Mouse (Mus musculus): Measurements from ENCODE around the gene Gm9945. TPM values are rescaled to one million over a fixed set of nuclear protein-coding genes. Genes with fewer than 3 reads are reported as not detected.
A peak's percentile ranks its signal among the peaks of the same experiment; 100 is the strongest.

Gm9945 gene
- total RNA-seq, 2 experiments from 2014 or later = not detected

DNA sequence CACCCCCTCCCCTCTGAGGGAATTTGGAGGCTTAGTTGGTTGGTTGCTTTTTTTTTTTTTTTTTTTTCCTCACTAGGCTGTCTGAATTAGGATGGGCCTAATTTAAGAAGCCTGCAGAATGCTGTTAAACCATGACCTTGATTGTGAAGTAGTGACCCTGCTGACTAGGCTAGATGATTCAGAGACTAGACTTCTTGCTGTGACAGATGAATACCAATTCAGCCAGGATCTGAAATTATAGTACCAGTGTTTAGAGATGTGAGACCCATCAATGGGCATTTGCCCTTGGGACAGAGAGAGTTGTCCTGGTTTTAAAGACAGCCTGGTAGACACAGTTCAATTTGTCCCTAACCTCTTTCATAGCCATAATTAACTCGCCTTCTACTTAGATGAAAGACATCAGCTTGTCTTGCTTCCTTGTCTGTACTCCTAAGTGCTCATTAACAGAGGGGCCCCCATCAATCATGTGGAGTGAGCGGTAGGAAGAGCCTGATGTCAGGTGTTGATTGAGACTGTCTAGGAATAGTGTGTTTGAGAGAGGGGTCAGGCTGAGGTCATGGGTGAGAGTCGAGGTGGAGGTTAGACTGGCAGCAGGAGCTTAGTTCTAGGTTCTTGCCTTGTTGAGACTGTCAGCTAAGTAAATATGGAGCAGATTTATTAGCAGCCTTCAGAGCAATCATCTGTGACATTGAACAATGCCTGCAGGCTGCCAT, 13.4 kb downstream of the Gm9945 start:
- no peak for DNase-seq

DNA sequence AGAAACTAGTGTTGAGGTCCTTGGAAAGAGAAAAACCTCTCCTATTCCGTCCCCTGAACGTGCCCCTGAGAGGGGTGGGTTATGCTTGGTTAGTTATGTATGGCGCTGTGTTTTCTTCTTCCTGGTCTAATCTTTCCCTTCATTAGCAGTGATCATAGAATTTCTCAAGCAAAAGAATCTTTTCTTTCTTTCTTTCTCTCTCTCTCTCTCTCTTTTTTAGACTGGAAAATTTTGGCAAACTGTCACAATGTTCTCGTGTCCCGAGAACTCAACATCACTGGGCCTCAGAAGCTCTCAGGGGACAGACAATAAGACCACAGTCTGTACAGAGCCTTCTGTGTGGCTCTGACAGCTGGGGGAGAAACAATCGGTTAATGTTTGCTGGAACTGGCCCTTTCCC, 15.5 kb downstream of the Gm9945 start:
- no peak for DNase-seq

DNA sequence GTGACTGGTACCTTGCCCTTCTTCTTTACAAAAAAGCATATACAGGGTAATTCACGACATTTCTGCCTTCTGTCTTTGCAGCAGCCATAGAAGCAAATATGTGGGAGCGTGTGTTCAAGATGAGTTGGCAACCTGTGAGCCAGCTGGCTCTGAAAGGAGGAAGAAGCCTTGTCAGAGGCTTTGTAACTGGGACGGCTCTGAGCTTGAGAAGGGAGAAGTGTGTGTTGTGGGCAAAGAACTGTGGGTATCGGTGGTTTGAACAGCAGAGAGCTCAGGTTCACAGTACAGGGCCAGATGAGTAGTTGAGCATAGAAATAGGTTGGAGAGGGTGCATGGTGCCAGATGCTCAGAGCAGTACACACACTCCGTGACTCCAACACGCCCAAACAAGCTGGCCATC, 17.0 kb downstream of the Gm9945 start:
- no peak for DNase-seq

DNA sequence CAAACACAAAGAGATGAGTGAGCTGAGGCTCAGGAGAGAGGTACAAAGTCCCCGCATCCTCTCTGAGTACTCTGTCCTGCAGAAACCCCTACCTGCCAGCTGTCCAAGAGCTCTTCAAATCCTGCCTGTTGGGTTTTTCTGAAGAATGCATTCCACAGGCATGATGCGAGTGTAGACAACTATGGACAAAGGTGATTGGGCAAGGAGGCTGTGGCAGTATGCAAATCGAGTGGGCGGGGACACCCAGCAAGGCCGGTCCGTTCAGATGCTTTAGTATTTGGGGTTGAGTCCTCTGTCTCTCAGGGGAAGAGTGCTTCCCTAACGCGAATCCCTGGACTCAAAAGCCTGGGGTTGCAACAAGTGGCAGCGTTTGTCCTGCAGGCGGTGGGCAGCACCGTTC, 20.6 kb downstream of the Gm9945 start:
- DNase-seq = no peak

DNA sequence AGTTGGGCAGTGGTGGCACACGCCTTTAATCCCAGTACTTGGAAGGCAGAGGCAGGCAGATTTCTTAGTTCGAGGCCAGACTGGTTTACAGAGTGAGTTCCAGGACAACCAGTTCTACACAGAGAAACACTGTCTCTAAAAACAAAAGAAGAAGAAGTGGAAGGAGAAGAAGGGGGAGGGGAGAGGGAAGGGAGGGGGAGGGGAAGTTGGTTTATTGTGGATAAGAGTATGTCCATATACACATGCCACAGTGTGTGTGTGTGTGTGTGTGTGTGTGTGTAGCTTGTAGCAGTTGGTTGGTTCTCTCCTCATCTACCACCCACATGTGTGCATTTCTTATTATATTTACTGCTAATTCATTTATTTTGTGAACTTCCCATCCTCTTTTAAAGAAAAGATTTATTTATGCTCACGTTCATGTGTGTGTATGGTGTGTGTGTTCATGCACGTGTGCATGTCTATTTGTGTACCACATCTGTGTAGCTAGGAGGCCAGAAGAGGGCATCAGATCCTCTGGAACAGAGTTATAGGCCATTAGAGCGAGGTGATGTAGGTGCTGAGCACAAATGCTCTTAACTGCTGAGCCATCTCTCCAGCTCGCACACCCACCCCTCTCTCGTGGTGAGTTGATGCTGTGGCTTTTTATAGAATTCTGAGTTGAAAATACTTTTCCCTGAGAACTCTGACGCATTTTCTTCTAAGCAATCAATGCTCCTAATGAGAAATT, 22.2 kb downstream of the Gm9945 start:
- no peak for DNase-seq

DNA sequence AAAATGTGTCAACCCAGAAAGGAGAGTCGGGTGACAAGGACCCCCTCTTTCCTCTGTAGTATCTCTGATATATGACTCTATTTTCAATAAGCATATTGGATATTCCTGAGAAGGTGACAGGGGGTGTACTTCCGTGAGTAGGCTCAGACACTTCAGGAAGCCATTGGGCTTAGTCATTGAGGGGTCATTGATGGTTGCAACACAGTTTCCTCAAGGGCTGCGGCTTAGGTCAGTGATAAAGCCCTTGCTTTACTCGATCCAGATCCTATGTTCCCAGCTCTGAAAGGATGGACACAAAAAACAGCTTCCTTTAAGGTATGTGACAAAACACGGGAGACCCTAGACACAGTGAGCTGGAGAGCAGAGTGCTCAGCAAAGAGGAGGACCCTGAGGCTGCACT, 23.8 kb downstream of the Gm9945 start:
- DNase-seq = no peak

DNA sequence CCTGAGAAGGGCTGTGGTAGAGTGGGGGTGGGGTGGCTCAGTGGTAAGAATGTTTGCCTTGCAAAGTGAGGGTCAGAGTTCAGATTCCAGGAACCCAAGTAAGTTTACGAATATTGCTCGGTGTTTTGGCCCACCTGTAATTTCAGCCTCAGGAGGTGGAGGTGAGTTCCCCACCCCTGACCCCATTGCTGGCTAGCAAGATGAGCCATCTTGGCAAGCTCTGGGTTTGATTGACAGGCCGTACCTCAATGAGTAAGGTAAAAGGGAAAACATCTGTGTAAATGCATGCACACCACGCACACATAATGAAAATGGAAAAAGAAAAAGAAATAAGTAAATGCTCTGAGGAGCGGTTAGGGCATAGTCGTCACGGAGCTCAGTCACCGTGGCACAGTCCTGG, 24.4 kb downstream of the Gm9945 start:
- no peak for DNase-seq

DNA sequence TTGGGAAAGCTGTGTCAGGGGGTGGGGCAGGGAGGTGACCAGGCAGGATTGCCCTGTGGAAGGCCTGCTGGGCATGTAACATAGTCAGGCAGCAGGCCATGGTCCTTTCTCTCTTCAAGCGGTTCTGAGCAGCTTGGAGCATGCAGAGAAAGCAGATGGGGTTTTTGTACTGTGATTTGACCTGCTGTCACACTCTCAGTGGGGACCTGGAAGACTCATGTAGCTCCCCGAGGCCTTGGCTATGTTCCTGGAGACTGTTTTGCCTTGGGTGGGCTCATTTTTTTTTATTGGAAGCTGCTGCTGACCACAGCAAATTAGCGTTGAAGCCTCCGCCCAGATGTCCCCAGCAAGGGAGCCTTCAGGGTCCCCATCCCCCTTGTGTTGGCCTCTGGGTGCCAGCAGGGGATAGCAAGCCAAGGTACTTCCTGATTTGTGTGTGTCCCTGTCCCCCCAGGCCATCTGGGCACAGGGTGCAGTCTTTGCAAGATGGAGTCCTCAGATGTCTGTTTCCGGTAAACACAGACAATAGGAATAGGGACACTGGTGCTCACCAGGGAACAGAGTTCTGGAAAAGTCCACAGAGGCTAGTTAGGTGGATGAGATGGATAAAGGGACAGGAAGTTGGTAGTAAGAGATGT, 25.2 kb downstream of the Gm9945 start:
- DNase-seq = no peak

DNA sequence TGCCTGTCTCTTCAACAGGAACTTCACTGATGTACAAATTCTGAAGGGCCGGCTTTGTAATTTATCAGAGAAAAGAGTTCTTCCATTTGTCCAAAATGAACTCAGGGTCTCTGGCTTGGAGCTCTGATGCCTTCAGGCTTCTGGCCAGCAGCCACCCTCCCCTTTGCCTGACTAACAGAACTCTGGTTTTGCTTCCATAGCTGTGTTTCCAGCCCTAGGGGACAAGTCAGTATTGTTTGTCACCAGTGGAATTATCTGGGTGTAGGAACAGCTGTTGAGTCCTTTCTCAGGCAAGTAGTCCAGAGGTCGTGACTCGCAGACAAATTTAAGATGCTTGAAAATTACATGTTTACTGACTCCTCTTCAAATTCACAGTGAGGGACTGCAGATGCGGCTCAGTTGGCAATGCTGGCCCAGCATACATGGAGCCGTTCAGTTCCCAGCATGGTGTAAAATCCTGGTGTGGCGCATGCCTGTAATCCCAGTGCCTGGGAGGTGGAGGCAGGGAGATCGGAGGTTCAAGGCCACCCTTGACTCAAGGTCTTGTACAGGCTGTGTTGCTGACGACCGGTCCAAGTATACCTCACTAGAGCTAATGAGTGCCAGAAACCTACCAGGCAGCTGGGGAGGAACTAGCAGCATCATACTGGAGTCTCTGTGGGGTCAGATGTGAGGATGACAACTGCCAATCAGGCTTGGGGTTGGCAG, 27.3 kb downstream of the Gm9945 start:
- DNase-seq = peak; percentile 42

DNA sequence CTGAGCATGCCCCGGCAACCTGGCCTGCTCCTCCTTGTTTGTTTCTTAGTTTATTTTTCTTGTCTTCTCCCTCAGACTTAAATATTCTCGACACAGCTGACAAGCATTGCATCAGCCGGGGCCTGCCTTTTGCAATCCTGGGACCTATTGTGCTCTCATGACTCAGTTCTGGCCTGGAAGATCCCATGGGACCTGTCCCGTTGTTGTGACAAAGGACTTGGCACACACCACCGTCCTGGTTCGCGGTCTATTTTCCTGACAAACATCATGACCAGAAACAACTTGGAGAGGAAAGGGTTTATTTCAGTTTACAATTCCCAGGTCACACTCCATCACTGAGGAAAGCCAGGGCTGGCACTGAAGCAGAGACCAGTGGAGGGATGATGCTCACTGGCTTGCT, 28.2 kb downstream of the Gm9945 start:
- peak; percentile 72 for DNase-seq

DNA sequence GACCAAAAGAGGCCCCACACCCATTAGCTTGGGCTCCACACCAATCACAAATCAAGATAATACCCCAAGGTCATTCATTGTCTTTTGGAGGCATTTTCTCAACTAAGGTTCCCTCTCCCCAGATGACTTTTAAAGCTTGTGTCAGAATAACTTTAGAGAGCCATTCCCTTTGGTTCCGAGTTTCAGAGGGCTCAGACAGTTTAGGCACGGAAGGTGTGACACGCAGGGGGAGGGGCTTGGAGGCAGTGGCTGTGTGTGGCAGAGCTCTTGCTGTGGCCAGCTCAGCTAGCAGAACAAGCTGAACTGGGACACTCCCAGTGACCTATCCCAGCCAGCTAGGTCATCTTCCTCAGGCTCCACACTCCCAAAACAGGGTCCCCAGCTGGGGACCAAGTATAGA, 28.6 kb downstream of the Gm9945 start:
- no peak for DNase-seq

DNA sequence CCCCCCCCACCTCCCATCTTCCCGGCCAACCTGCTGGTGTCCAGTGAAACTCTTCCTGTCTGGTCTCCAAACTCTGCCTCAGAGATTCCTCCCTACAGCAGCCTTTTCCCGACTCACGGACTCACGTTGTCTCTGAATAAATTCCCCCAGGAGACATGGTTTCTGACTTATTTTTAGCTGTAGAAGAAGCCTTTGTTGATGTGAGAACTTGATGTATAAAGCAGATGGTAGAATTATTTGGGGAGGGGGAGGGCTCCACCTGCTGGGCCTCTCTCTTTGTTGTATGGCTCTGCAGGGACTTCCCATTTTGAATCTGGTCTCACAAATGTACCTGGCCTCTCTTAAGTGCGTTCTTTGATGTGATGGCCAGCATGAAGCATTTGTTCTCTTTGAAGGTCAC, 30.4 kb downstream of the Gm9945 start:
- no peak for DNase-seq

DNA sequence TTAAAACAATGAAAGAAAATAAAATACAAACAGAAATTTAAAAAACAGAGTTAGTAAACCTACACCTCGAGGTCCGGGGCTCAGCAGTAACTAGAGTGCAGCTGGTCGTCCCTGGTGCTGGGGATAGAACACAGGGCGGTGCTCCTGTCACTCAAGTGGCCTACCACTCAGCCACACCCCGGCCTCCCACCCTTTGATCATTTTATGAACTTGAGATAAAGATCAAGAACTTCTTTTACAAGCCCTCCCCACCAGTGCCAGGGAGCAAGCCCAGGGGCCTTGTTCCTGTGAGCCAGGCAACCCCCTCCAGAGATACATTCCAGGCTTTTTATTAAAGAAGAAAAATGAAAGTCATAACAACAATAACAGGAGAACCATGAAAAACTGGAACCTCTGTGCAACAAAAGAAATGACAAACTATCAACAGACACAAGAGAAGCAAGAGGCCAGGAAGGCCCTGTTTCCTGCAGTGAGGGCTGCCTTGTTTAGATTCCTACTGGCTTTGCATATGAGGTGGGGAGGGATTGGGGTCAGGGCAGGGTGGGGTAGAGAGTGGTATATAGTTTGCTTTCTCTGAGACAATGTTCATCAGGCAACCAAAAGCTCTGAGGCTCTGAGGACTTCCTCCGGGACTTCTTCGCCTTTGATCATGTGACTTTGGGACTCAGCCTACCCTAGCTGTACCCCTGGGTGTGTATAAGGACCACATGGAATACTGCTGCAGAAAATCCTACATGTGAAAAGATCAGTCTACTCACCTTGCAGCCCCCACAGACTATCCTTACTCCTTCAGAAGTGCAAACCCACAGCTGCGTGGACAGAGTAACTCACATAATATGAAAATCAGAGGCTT, 37.0 kb downstream of the Gm9945 start:
- no peak for DNase-seq

DNA sequence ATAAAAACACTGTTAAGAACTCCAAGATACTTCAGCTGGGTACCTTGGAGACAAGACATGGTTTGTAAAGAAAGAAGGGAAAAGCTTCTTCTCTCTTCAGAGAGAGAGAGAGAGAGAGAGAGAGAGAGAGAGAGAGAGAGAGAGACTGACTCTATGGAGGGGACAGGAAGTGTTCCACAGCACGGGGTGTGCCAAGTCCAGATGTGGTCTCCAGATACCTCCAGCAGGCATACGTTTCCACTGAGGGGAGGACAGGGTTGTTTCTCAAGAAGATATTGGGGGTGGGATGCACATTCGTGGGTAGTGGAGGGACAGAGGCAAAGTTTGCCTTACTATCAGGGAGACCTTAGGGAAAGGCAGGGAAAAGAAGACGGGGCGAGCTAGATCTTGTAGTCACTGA, 38.8 kb downstream of the Gm9945 start:
- no peak for DNase-seq

DNA sequence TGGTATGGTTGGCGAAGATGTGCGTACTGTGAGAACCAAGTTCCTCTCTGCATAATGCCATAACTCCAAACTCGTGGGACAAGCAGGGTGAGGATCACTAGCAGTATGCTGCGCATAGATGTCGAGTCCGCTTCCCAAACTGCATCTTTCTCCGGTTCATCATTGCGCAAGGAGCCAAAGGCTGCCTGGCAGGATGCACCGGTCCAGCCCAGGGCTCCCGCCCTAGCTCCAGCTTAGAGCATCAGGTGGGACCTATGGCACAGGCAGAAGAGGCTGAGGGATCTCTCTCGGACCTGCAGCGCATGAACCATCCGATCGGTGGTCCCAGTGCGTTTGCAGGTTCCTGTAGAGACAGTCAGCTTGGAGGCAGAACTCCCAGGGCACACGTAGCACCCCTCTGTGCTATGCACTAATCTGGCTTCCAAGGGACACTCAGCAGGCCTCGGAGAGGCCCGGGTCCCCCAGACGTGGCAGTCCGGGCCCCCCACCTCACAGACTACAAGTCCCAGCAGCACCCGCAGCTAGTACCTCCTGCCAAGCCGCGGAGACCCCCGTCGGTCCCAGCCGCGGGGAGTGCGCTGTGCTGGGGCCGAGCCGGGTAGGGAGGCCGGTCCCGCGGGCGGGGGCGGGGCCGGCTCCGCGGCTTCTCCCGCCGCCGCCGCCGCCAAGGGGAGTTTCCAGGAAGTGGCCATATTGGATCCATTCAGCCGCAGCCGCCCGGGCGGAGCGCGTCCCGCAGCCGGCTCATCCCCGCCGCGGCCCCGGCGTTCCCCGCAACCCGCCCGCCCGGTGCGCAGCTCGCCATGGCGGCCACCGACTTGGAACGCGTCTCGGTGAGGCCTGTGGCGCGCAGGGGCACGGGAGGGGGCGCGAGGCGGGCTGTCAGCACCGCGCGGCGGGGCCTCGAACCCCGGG, 39.5 kb downstream of the Gm9945 start, which contains the start of gene Sept8:
Gene Sept8, plus strand, starts transcription at position 51 of the 915 bp plus-strand sequence.
- peak; percentile 69 for DNase-seq

DNA sequence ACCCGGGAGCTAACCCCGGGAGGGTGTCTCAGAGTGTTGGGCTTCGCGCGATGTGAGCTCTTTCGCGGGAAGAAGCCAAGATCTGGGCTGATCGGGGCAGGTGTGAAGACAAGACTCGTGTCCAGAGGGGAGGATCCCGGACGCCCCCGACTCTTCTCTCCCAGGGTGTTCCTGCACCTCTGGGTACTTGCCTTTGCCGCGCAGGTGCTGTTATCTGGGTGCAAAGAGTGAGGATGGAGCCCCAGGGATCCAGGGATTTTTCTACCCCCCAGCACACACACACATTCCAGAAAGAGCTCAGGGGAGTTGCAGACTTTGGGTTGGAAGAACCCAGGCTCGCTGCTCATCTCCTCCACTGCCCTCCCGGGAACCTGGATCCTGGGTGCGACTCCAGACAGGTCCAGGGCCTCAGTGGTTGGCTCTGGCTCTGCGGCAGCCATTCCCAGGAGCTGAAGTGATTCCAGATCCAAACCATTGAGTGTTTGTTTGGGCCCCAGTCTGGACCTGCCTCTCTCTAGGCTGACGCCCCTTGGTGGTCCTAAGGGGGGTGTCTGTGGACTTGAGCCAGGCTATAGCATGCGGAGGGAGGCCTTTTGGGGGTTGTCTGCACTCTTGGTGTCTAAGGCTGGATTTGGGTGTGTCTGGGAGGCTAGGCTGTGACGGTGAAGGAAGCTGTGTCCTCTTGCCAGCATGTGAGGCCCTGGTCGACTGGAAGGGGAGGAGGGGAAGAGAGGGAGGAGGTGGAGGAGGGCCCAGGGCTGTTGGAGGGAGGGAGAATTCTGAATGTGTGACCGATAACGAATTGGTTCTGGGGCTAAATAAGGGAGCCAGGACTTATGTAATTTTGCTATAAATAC, 40.4 kb downstream of the Gm9945 start:
- DNase-seq = peak; percentile 72

DNA sequence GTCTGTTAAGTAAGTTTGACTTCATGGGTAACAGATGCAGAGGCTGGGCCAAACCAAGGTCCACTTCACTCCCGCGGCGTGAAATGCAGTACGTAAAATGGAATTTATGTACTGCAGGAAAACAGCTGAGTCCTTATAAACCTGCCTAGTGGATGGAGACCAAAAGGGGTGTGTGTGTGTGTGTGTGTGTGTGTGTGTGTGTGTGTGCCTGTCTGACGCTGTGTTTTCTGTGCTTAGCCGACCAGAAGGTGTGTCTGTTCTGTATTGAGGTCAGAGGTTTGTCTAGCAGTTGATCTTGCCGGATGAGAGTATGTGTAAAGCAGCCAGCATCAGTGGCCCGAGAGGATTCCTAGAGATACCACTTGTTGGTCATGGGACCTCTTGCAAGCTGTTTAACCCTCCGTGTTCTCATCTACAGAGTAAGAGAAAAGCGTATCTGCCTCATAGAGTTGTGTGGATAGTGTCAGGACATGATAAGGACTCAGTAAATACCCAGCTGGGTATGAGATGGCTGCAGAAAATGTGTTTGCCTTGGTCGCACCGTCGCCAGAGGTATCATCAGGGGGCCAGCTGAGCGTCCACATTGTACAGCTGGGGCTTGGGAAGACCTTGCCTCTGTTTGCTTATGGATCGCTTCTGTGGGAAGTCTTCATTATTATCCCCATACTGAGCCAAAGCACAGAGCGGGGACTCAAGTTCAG, 41.3 kb downstream of the Gm9945 start:
- no peak for DNase-seq

DNA sequence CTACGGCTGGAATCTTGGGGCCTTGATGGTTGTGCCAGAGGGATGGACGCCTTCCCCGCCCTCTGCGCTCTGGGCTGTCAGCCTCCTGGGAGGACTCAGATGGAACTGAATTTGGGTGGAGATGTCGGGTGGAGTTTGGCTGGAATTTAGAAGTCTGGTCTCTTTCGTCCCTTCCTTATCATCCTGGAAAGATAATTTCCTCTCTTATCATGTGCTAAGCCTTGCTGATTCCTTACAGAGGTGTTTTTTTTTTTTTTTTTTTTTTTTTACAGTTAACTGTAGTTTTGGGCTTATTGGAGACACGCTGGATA, 41.8 kb downstream of the Gm9945 start:
- DNase-seq = peak; percentile 37

DNA sequence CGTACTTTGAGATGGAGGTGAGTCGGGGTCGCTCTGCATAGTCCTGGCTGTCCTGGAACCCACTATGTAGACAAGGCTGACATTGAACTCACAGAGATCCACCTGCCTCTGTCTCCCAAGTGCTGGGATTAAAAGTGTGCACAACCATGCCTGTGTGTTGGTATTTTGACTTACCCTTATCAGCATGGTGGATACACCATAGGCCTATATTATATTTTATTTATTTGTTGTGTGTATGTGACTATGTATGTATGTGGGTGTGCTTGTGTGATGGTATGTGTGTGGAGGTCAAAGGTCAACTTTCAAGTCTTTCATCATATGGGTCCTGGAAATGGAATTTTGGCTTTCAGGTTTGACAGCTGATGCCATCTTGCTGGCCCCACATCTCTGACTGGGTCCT, 42.4 kb downstream of the Gm9945 start:
- DNase-seq = no peak

DNA sequence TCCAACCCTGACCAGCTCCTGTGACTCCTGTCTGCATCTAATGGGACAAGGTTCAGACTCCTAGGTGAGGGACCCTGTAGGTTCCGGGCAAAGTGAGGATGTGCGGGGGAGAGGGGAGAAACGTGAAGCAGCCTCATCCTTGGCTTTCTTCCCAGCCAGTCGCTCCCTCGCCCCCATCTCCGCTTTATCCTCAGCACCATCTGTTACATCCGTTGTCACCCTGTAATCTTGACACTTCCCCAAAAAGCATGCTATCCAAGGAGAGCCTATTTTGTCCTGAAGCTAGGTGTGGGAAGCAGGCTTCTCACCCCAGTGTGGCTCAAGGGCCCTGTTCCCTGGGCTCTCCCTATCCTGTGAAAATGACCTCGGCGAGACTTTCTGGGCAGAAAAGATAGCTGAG, 43.0 kb downstream of the Gm9945 start:
- DNase-seq = no peak

Measured in heart, postnatal 4 days (tissue).